ENCODE assay signal across 12 mouse cellular contexts in genomic region chr4:29133404-29134307, GRCm38 (mm10).
DNase-seq lines count a peak whose midpoint lies in the region; ATAC-seq and TF ChIP-seq lines count a peak whose summit lies in the region.
"Had no signal": no experiment of that assay in that cellular context is flagged by ENCODE, and none has a peak within 500 bp of the region (broad histone marks: within the 10 kb centered on the region; RNA-seq: fewer than 3 reads in every experiment).

No protein-coding gene starts in this region.

- intact Hi-C loops in gastrocnemius, adult 2 months (cut with DNase I), result no loop called here
- intact Hi-C loops in gastrocnemius, postnatal 14 days (cut with DNase I; ENCODE audit: low total_unique reads), result no loop called here

- H3K27ac ChIP-seq in gastrocnemius, adult 2 months, result no peak overlapping the region

- ATAC-seq in megakaryocyte progenitor cell, adult 5-6 weeks (replicated peaks; ENCODE audit: poor library complexity), result peak; percentile 60
- ATAC-seq in granulocyte monocyte progenitor cell, adult 5-6 weeks (replicated peaks; ENCODE audit: poor library complexity, severe bottlenecking), result no peak
- ATAC-seq: liver, postnatal 0 days had no signal

- no peak for TF ChIP-seq CTCF in gastrocnemius, adult 2 months (IDR thresholded peaks at IDR 0.05)

- H3K4me3 ChIP-seq in gastrocnemius, adult 2 months, result peak overlapping the region; percentile 30

- no peak for DNase-seq in gastrocnemius, adult 2 months
- no peak for DNase-seq in gastrocnemius, postnatal 14 days
- DNase-seq in kidney, postnatal 4 days, result peak; percentile 24 to 48
- no peak for DNase-seq in kidney, postnatal 36 days
- peak; percentile 23 for DNase-seq in forelimb bud, embryonic 11.5 days (ENCODE audit: low read depth, low spot score)
- no peak for DNase-seq in right cerebral cortex, postnatal 14 days
- DNase-seq: adrenal gland, adult 2 months; cerebellum, adult 11 months; heart, postnatal 36 days; liver, postnatal 0 days had no signal

Comparison
In these comparisons a context has a peak if more than half of its experiments do, and no peak if none do; other contexts are left out.
1. DNase-seq: peak in kidney, postnatal 4 days (2 of 2) and forelimb bud, embryonic 11.5 days (single experiment); none in gastrocnemius, adult 2 months (single experiment), gastrocnemius, postnatal 14 days (single experiment), kidney, postnatal 36 days (0 of 2) and right cerebral cortex, postnatal 14 days (single experiment).